Mouse (Mus musculus) liver, embryonic 14.5 days (tissue): ENCODE measurements at regions not wholly inside any gene's neighbourhood (a gene's known extent, or its start where the extent isn't known, plus 50 kb on each side); places are given as distances from the start of the nearest gene placed in this dataset.

Experiments
- CTCF ChIP-seq: IDR thresholded peaks from 2 replicates; pipeline ENCODE4 v1.5.1; 2016; ENCODE audit warnings: antibody characterized with exemption, low read depth, control low read depth
- EP300 ChIP-seq: IDR thresholded peaks from 2 replicates; pipeline ENCODE4 v1.6.1; 2016; ENCODE audit warnings: antibody characterized with exemption, low read depth

GRCm38 (mm10) chr12:112416537-112416936 is 72.7 kb upstream of the A530016L24Rik start:
- no peak for TF ChIP-seq CTCF
- no peak for TF ChIP-seq EP300
